Mouse (Mus musculus): ENCODE results near the gene Map1b. TPM values are rescaled to one million over a fixed set of nuclear protein-coding genes. Genes with fewer than 3 reads are reported as not detected.

Gene Map1b
- polyA plus RNA-seq, 1 experiment, result 81.3 TPM

- no peak overlapping the region for H3K27ac ChIP-seq (ENCODE audit: insufficient read depth, low read length)
- no peak for TF ChIP-seq POLR2A (IDR thresholded peaks at IDR 0.05; ENCODE audit: low read depth, low read length)
- TF ChIP-seq CTCF (IDR thresholded peaks at IDR 0.05; ENCODE audit: borderline replicate concordance, insufficient read depth, low read length), result no peak
- H3K4me1 ChIP-seq (ENCODE audit: control insufficient read depth, insufficient read depth, low read length), result peaks cover 16% of the 10 kb centered on the region
- H3K4me3 ChIP-seq (ENCODE audit: insufficient read depth, low read length), result no peak overlapping the region
Measured at GRCm38 (mm10) chr13:99506580-99506962, 9.8 kb downstream of the Map1b start.

GRCm38 (mm10) chr13:99505826-99506579 lies 10.3 kb downstream of the Map1b start:
- Histone ChIP-seq H3K4me1 (ENCODE audit: control insufficient read depth, insufficient read depth, low read length) (peaks cover 19% of the 10 kb centered on the region), H3K27ac (ENCODE audit: insufficient read depth, low read length) (no peak overlapping the region), H3K4me3 (ENCODE audit: insufficient read depth, low read length) (no peak overlapping the region)
- TF ChIP-seq CTCF (IDR thresholded peaks at IDR 0.05; ENCODE audit: borderline replicate concordance, insufficient read depth, low read length), result no peak
- TF ChIP-seq POLR2A (IDR thresholded peaks at IDR 0.05; ENCODE audit: low read depth, low read length), result no peak

- Histone ChIP-seq H3K4me3 (ENCODE audit: insufficient read depth, low read length) (no peak overlapping the region), H3K27ac (ENCODE audit: insufficient read depth, low read length) (no peak overlapping the region), H3K4me1 (ENCODE audit: control insufficient read depth, insufficient read depth, low read length) (peaks cover 20% of the 10 kb centered on the region)
Measured at GRCm38 (mm10) chr13:99503370-99503979, 12.9 kb downstream of the Map1b start.

DNA sequence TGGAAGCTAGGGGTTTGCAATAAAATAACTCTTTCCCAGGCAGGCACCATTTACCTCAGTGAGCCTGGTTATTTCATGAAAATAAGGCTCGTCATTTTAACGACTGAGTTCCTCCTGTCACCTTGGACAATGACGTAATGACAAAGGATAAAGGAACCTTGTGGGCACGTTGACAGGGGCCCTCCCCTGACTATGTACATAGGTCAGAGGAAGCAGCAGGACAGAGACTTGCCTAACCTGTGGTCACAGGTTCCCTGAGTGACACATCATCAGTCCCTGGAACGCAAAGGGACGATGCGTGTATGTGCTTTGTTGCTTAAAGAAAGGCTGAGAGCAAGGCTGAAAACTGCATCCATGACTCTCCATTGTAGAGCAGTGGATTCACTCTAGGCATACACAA lies 13.4 kb downstream of the Map1b start:
- no peak overlapping the region for H3K4me3 ChIP-seq (ENCODE audit: insufficient read depth, low read length)
- TF ChIP-seq POLR2A (IDR thresholded peaks at IDR 0.05; ENCODE audit: low read depth, low read length), result no peak
- TF ChIP-seq CTCF (IDR thresholded peaks at IDR 0.05; ENCODE audit: borderline replicate concordance, insufficient read depth, low read length), result no peak
- peaks cover 20% of the 10 kb centered on the region for H3K4me1 ChIP-seq (ENCODE audit: control insufficient read depth, insufficient read depth, low read length)
- H3K27ac ChIP-seq (ENCODE audit: insufficient read depth, low read length), result no peak overlapping the region

More at GRCm38 (mm10) chr13:99503370-99503979, 12.9 kb downstream of the Map1b start:
- TF ChIP-seq CTCF (IDR thresholded peaks at IDR 0.05; ENCODE audit: borderline replicate concordance, insufficient read depth, low read length), result no peak
- no peak for TF ChIP-seq POLR2A (IDR thresholded peaks at IDR 0.05; ENCODE audit: low read depth, low read length)

- Histone ChIP-seq H3K4me1 (ENCODE audit: control insufficient read depth, insufficient read depth, low read length) (peaks cover 18% of the 10 kb centered on the region), H3K27ac (ENCODE audit: insufficient read depth, low read length) (no peak overlapping the region), H3K4me3 (ENCODE audit: insufficient read depth, low read length) (no peak overlapping the region)
- no peak for TF ChIP-seq POLR2A (IDR thresholded peaks at IDR 0.05; ENCODE audit: low read depth, low read length)
- no peak for TF ChIP-seq CTCF (IDR thresholded peaks at IDR 0.05; ENCODE audit: borderline replicate concordance, insufficient read depth, low read length)
Measured at GRCm38 (mm10) chr13:99502126-99502744, 14.1 kb downstream of the Map1b start.

GRCm38 (mm10) chr13:99501393-99501792 lies 14.9 kb downstream of the Map1b start:
- Histone ChIP-seq H3K4me1 (ENCODE audit: control insufficient read depth, insufficient read depth, low read length) (peaks cover 15% of the 10 kb centered on the region), H3K4me3 (ENCODE audit: insufficient read depth, low read length) (no peak overlapping the region), H3K27ac (ENCODE audit: insufficient read depth, low read length) (no peak overlapping the region)
- TF ChIP-seq CTCF (IDR thresholded peaks at IDR 0.05; ENCODE audit: borderline replicate concordance, insufficient read depth, low read length), result no peak

DNA sequence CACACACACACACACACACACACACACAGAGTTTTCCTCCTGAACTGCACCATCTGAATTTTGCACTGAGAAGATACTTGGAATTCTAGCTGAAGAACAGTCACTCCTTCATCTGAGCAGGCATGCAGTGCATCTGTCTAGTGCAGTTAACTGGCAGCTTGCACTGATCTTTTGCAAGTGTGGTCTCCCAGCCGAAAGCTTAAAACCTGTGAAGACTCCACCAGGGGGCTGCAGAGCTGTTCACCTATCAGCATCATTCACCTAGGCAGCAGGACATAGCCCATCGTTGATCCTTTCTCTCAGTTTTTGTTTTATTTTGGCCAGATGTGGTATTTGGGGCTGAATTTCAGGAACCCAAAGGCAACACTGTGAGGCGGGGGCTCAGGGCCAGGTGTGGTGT lies 15.7 kb downstream of the Map1b start:
- no peak overlapping the region for H3K4me3 ChIP-seq (ENCODE audit: insufficient read depth, low read length)
- H3K4me1 ChIP-seq (ENCODE audit: control insufficient read depth, insufficient read depth, low read length), result peaks cover 10% of the 10 kb centered on the region
- TF ChIP-seq CTCF (IDR thresholded peaks at IDR 0.05; ENCODE audit: borderline replicate concordance, insufficient read depth, low read length) (no peak), POLR2A (IDR thresholded peaks at IDR 0.05; ENCODE audit: low read depth, low read length) (no peak)
- H3K27ac ChIP-seq (ENCODE audit: insufficient read depth, low read length), result no peak overlapping the region

DNA sequence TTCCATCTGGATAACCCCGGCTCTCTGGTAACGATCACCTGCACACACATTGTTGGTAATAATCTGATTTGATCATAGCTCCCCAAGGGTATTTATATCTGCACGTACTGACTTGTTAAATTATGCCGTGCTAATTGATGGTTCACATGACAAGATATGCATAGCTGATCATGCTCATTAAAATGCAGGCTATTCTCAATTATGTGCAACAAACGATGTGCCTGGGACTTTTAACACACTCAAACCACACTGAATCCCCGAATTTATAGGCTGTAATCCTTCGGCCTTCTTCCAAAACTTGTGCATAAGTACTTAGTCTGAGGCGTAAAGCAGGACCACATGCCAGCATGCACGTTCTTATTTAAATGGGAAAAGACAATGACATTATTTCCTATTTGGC lies 16.6 kb downstream of the Map1b start:
- TF ChIP-seq CTCF (IDR thresholded peaks at IDR 0.05; ENCODE audit: borderline replicate concordance, insufficient read depth, low read length), result no peak
- no peak for TF ChIP-seq POLR2A (IDR thresholded peaks at IDR 0.05; ENCODE audit: low read depth, low read length)
- peaks cover 7% of the 10 kb centered on the region for H3K4me1 ChIP-seq (ENCODE audit: control insufficient read depth, insufficient read depth, low read length)
- no peak overlapping the region for H3K4me3 ChIP-seq (ENCODE audit: insufficient read depth, low read length)
- no peak overlapping the region for H3K27ac ChIP-seq (ENCODE audit: insufficient read depth, low read length)

DNA sequence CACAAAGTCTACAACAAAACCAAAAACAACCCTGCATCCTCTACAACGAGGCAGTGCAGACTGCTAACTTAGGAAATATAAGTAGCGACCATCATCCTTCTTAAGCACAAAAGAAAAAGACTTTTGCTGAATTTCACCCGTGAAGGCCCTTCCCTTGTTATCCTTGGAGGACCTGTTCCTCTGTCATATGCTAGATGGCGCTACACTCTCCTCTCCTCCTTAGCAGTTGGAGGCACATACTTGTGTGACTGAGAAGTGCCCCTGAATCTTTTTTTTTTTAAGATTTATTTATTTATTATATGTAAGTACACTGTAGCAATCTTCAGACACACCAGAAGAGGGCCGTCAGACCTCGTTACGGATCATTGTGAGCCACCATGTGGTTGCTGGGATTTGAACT lies 20.2 kb downstream of the Map1b start:
- TF ChIP-seq CTCF (IDR thresholded peaks at IDR 0.05; ENCODE audit: borderline replicate concordance, insufficient read depth, low read length) (no peak), POLR2A (IDR thresholded peaks at IDR 0.05; ENCODE audit: low read depth, low read length) (no peak)
- H3K4me1 ChIP-seq (ENCODE audit: control insufficient read depth, insufficient read depth, low read length), result peaks cover 2% of the 10 kb centered on the region; the same call in 1 of the 2 replicates
- no peak overlapping the region for H3K4me3 ChIP-seq (ENCODE audit: insufficient read depth, low read length)
- no peak overlapping the region for H3K27ac ChIP-seq (ENCODE audit: insufficient read depth, low read length)

DNA sequence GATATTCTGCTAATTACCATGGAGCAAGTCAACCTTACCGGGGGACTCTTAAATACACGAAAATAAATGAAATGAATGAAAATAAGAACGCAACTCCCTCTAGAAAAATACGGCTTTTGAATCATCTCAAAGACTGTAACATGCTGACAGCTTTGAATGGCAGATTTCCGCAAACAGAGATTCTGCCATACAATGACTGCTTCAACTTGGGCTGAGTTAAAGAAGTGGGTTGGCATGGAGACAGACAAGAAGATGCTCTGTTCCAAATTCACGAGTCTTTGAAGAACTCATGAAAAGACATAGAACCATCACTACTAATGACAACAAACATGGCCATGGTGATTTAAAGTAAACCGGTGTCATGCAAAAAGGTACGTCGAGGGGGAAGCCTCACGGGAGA lies 21.9 kb downstream of the Map1b start:
- no peak overlapping the region for H3K4me3 ChIP-seq (ENCODE audit: insufficient read depth, low read length)
- H3K4me1 ChIP-seq (ENCODE audit: control insufficient read depth, insufficient read depth, low read length), result peaks cover 6% of the 10 kb centered on the region
- TF ChIP-seq POLR2A (IDR thresholded peaks at IDR 0.05; ENCODE audit: low read depth, low read length) (no peak), CTCF (IDR thresholded peaks at IDR 0.05; ENCODE audit: borderline replicate concordance, insufficient read depth, low read length) (no peak)
- H3K27ac ChIP-seq (ENCODE audit: insufficient read depth, low read length), result no peak overlapping the region

All from embryonic fibroblast, embryonic 13.5 days (primary cell).